Mouse (Mus musculus): ENCODE data around the gene Olfr1406. TPM values are rescaled to one million over a fixed set of nuclear protein-coding genes. Genes with fewer than 3 reads are reported as not detected.
"Not testable (repeated sequence)": the region's sequence is repeated elsewhere in the genome, so short reads cannot be mapped to it uniquely, and the experiment has no call there.

The Olfr1406 gene
- polyA plus RNA-seq (2011; ENCODE audit: insufficient read length, low read depth, missing spikeins), result not detected in 2 replicates

GRCm38 (mm10) chr1:173190540-173190939 lies at the start of gene Olfr1406:
Gene Olfr1406 (minus strand): TSS chr1:173190640.
- TF ChIP-seq POLR2A (IDR thresholded peaks at IDR 0.05; ENCODE audit: low read depth, low read length) (no peak), CTCF (IDR thresholded peaks at IDR 0.05; ENCODE audit: borderline replicate concordance, insufficient read depth, low read length) (no peak)
- no peaks in the 10 kb centered on the region for H3K4me1 ChIP-seq (ENCODE audit: control insufficient read depth, insufficient read depth, low read length)
- H3K4me3 ChIP-seq (ENCODE audit: insufficient read depth, low read length), result no peak within 1 kb of the TSS
- no peak within 1 kb of the TSS for H3K27ac ChIP-seq (ENCODE audit: insufficient read depth, low read length)

GRCm38 (mm10) chr1:173237004-173237403 lies 46.6 kb upstream of the Olfr1406 start:
- H3K4me3 ChIP-seq (ENCODE audit: insufficient read depth, low read length); H3K27ac ChIP-seq (ENCODE audit: insufficient read depth, low read length); H3K4me1 ChIP-seq (ENCODE audit: control insufficient read depth, insufficient read depth, low read length): not testable (repeated sequence)

GRCm38 (mm10) chr1:173227081-173227480 lies 36.6 kb upstream of the Olfr1406 start, which contains the start of gene Fcer1a:
Gene Fcer1a (minus strand): TSS chr1:173227214.
- TF ChIP-seq CTCF (IDR thresholded peaks at IDR 0.05; ENCODE audit: borderline replicate concordance, insufficient read depth, low read length), result no peak
- TF ChIP-seq POLR2A (IDR thresholded peaks at IDR 0.05; ENCODE audit: low read depth, low read length), result no peak

GRCm38 (mm10) chr1:173216481-173216880 lies 26.0 kb upstream of the Olfr1406 start:
- H3K4me1 ChIP-seq (ENCODE audit: control insufficient read depth, insufficient read depth, low read length), result no peaks in the 10 kb centered on the region
- H3K4me3 ChIP-seq (ENCODE audit: insufficient read depth, low read length), result no peak overlapping the region
- no peak overlapping the region for H3K27ac ChIP-seq (ENCODE audit: insufficient read depth, low read length)
- no peak for TF ChIP-seq CTCF (IDR thresholded peaks at IDR 0.05; ENCODE audit: borderline replicate concordance, insufficient read depth, low read length)
- no peak for TF ChIP-seq POLR2A (IDR thresholded peaks at IDR 0.05; ENCODE audit: low read depth, low read length)

More at GRCm38 (mm10) chr1:173227081-173227480, 36.6 kb upstream of the Olfr1406 start, which contains the start of gene Fcer1a:
- Histone ChIP-seq H3K4me3 (ENCODE audit: insufficient read depth, low read length) (no peak within 1 kb of the TSS), H3K27ac (ENCODE audit: insufficient read depth, low read length) (no peak within 1 kb of the TSS), H3K4me1 (ENCODE audit: control insufficient read depth, insufficient read depth, low read length) (no peaks in the 10 kb centered on the region)

GRCm38 (mm10) chr1:173212092-173212491 lies 21.7 kb upstream of the Olfr1406 start, which contains the start of gene Olfr1404:
Gene Olfr1404 (plus strand): TSS chr1:173212392.
- H3K27ac ChIP-seq (ENCODE audit: insufficient read depth, low read length), result no peak within 1 kb of the TSS
- no peak for TF ChIP-seq CTCF (IDR thresholded peaks at IDR 0.05; ENCODE audit: borderline replicate concordance, insufficient read depth, low read length)
- no peaks in the 10 kb centered on the region for H3K4me1 ChIP-seq (ENCODE audit: control insufficient read depth, insufficient read depth, low read length)
- no peak within 1 kb of the TSS for H3K4me3 ChIP-seq (ENCODE audit: insufficient read depth, low read length)

- no peak within 1 kb of the TSS for H3K4me3 ChIP-seq (ENCODE audit: insufficient read depth, low read length)
- TF ChIP-seq POLR2A (IDR thresholded peaks at IDR 0.05; ENCODE audit: low read depth, low read length) (no peak), CTCF (IDR thresholded peaks at IDR 0.05; ENCODE audit: borderline replicate concordance, insufficient read depth, low read length) (no peak)
- no peak within 1 kb of the TSS for H3K27ac ChIP-seq (ENCODE audit: insufficient read depth, low read length)
- H3K4me1 ChIP-seq (ENCODE audit: control insufficient read depth, insufficient read depth, low read length), result no peaks in the 10 kb centered on the region
Measured at GRCm38 (mm10) chr1:173197508-173197907, 7.1 kb upstream of the Olfr1406 start, which contains the start of gene Olfr218. Gene Olfr218 (plus strand): TSS chr1:173197808.

- TF ChIP-seq CTCF (IDR thresholded peaks at IDR 0.05; ENCODE audit: borderline replicate concordance, insufficient read depth, low read length) (no peak), POLR2A (IDR thresholded peaks at IDR 0.05; ENCODE audit: low read depth, low read length) (no peak)
- Histone ChIP-seq H3K4me3 (ENCODE audit: insufficient read depth, low read length) (no peak overlapping the region), H3K4me1 (ENCODE audit: control insufficient read depth, insufficient read depth, low read length) (no peaks in the 10 kb centered on the region), H3K27ac (ENCODE audit: insufficient read depth, low read length) (no peak overlapping the region)
Measured at GRCm38 (mm10) chr1:173196359-173196758, 5.9 kb upstream of the Olfr1406 start.

- no peaks in the 10 kb centered on the region for H3K4me1 ChIP-seq (ENCODE audit: control insufficient read depth, insufficient read depth, low read length)
- no peak overlapping the region for H3K27ac ChIP-seq (ENCODE audit: insufficient read depth, low read length)
Measured at GRCm38 (mm10) chr1:173192059-173192458, 1.6 kb upstream of the Olfr1406 start.

GRCm38 (mm10) chr1:173174154-173174842 lies 16.1 kb downstream of the Olfr1406 start:
- TF ChIP-seq POLR2A (IDR thresholded peaks at IDR 0.05; ENCODE audit: low read depth, low read length), result no peak
- no peak for TF ChIP-seq CTCF (IDR thresholded peaks at IDR 0.05; ENCODE audit: borderline replicate concordance, insufficient read depth, low read length)
- H3K4me3 ChIP-seq (ENCODE audit: insufficient read depth, low read length), result no peak overlapping the region
- H3K4me1 ChIP-seq (ENCODE audit: control insufficient read depth, insufficient read depth, low read length), result no peaks in the 10 kb centered on the region
- no peak overlapping the region for H3K27ac ChIP-seq (ENCODE audit: insufficient read depth, low read length)

More at GRCm38 (mm10) chr1:173192059-173192458, 1.6 kb upstream of the Olfr1406 start:
- no peak overlapping the region for H3K4me3 ChIP-seq (ENCODE audit: insufficient read depth, low read length)
- TF ChIP-seq CTCF (IDR thresholded peaks at IDR 0.05; ENCODE audit: borderline replicate concordance, insufficient read depth, low read length), result no peak
- no peak for TF ChIP-seq POLR2A (IDR thresholded peaks at IDR 0.05; ENCODE audit: low read depth, low read length)

- Histone ChIP-seq H3K27ac (ENCODE audit: insufficient read depth, low read length) (no peak within 1 kb of the TSS), H3K4me1 (ENCODE audit: control insufficient read depth, insufficient read depth, low read length) (no peaks in the 10 kb centered on the region), H3K4me3 (ENCODE audit: insufficient read depth, low read length) (no peak within 1 kb of the TSS)
- no peak for TF ChIP-seq POLR2A (IDR thresholded peaks at IDR 0.05; ENCODE audit: low read depth, low read length)
- TF ChIP-seq CTCF (IDR thresholded peaks at IDR 0.05; ENCODE audit: borderline replicate concordance, insufficient read depth, low read length), result no peak
Measured at GRCm38 (mm10) chr1:173137274-173137673, 53.2 kb downstream of the Olfr1406 start, which contains the start of gene Olfr1408. Gene Olfr1408 (minus strand): TSS chr1:173137374.

Other genes starting within 250 kb of the Olfr1406 start
- gene Olfr16, start 240.2 kb downstream of the Olfr1406 start, polyA plus RNA-seq (2011; ENCODE audit: insufficient read length, low read depth, missing spikeins), result not detected in 2 replicates
- not detected in 2 replicates for gene Olfr1408, start 53.3 kb downstream of the Olfr1406 start, polyA plus RNA-seq (2011; ENCODE audit: insufficient read length, low read depth, missing spikeins)
- gene Olfr218, start 7.2 kb upstream of the Olfr1406 start, polyA plus RNA-seq (2011; ENCODE audit: insufficient read length, low read depth, missing spikeins), result not detected in 2 replicates
- not detected in 2 replicates for gene Olfr1404, start 21.8 kb upstream of the Olfr1406 start, polyA plus RNA-seq (2011; ENCODE audit: insufficient read length, low read depth, missing spikeins)
- not detected in 2 replicates for gene Fcer1a, start 36.6 kb upstream of the Olfr1406 start, polyA plus RNA-seq (2011; ENCODE audit: insufficient read length, low read depth, missing spikeins)
- not detected in 2 replicates for gene Olfr418, start 75.4 kb upstream of the Olfr1406 start, polyA plus RNA-seq (2011; ENCODE audit: insufficient read length, low read depth, missing spikeins)
- gene Mptx2, start 87.1 kb upstream of the Olfr1406 start, polyA plus RNA-seq (2011; ENCODE audit: insufficient read length, low read depth, missing spikeins), result not detected in 2 replicates
- gene Ackr1, start 143.1 kb upstream of the Olfr1406 start, polyA plus RNA-seq (2011; ENCODE audit: insufficient read length, low read depth, missing spikeins), result not detected in 2 replicates
- gene Aim2, start 160.2 kb upstream of the Olfr1406 start, polyA plus RNA-seq (2011; ENCODE audit: insufficient read length, low read depth, missing spikeins), result not detected in 2 replicates
- 0.65 and 2.1 TPM in 2 replicates for gene Cadm3, start 177.1 kb upstream of the Olfr1406 start, polyA plus RNA-seq (2011; ENCODE audit: insufficient read length, low read depth, missing spikeins)